Comparison of ENCODE assay signal across 8 mouse cellular contexts in the genomic region with DNA sequence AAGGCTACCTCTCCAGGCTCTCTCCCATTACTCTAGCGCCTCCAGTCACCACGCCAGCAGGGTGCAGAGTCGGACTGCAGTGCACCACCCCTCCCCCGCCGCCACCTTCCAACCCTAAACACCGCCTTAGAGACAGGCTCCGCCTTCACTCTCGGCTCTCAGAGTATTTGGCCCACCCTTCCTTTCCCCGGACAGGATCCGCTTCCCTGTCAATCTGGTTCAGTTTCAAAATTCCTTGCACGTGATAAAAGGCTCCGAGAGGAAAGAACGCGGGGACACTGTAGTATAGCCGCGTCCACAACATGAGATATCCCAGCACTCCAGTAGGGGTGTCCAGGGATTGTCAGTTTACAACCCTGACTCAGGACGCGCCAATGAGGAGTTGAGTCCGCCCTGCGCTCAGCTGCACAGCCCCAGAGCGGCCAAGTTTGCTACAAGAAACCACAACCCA. TPM values are rescaled to one million over a fixed set of nuclear protein-coding genes. Genes with fewer than 3 reads are reported as not detected.
DNase-seq lines count a peak whose midpoint lies in the region; ATAC-seq lines count a peak whose summit lies in the region.

No protein-coding gene starts in this region.

- peaks cover 63% of the 10 kb centered on the region for H3K27me3 ChIP-seq in forebrain, embryonic 10.5 days (ENCODE audit: poor library complexity, severe bottlenecking)
- H3K27me3 ChIP-seq in heart, embryonic 11.5 days (ENCODE audit: control insufficient read depth, insufficient read depth, low read length): no peaks in the 10 kb centered on the region
- no peaks in the 10 kb centered on the region for H3K27me3 ChIP-seq in kidney, embryonic 15.5 days
- peaks cover 19% of the 10 kb centered on the region for H3K27me3 ChIP-seq in limb, embryonic 12.5 days
- peaks cover 64% of the 10 kb centered on the region for H3K27me3 ChIP-seq in midbrain, embryonic 12.5 days
- H3K27me3 ChIP-seq in stomach, embryonic 15.5 days (replicated peaks): no peaks in the 10 kb centered on the region

- WGBS in forebrain, embryonic 10.5 days: under 1% methylated on average over 21 of the region's 21 CpGs
- under 1% methylated on average over 21 of the region's 21 CpGs for WGBS in heart, embryonic 11.5 days (ENCODE audit: insufficient replicate concordance)
- 0% methylated on average over 21 of the region's 21 CpGs for WGBS in kidney, embryonic 15.5 days
- under 1% methylated on average over 21 of the region's 21 CpGs for WGBS in limb, embryonic 12.5 days
- WGBS in midbrain, embryonic 12.5 days: 0% methylated on average over 21 of the region's 21 CpGs
- WGBS in stomach, embryonic 15.5 days: under 1% methylated on average over 21 of the region's 21 CpGs

- peak overlapping the region; percentile 72 for H3K4me3 ChIP-seq in forebrain, embryonic 10.5 days
- peak overlapping the region; percentile 62 for H3K4me3 ChIP-seq in heart, embryonic 11.5 days (ENCODE audit: low read depth, low read length)
- H3K4me3 ChIP-seq in kidney, embryonic 15.5 days (replicated peaks): peak overlapping the region; percentile 74
- peak overlapping the region; percentile 68 for H3K4me3 ChIP-seq in limb, embryonic 12.5 days (replicated peaks)
- H3K4me3 ChIP-seq in midbrain, embryonic 12.5 days: peak overlapping the region; percentile 57
- H3K4me3 ChIP-seq in stomach, embryonic 15.5 days (replicated peaks): peak overlapping the region; percentile 69

- peak; percentile 76 for ATAC-seq in heart, embryonic 11.5 days (replicated peaks; ENCODE audit: insufficient number of reproducible peaks, low FRiP score, low TSS enrichment)
- ATAC-seq in kidney, embryonic 15.5 days (replicated peaks; ENCODE audit: low FRiP score): peak; percentile 81
- peak; percentile 74 for ATAC-seq in limb, embryonic 12.5 days (ENCODE audit: insufficient number of reproducible peaks, insufficient read depth, low FRiP score, low TSS enrichment, low read depth)
- ATAC-seq in midbrain, embryonic 12.5 days (ENCODE audit: low FRiP score, low read depth): peak; percentile 72
- peak; percentile 80 for ATAC-seq in stomach, embryonic 15.5 days (ENCODE audit: insufficient read depth, low FRiP score, low read depth)

- DNase-seq in spleen, adult 18-20 months: peak; percentile 22 to 38
- DNase-seq in spleen, adult 12 weeks (ENCODE audit: low spot score): no peak
- DNase-seq in forebrain, embryonic 10.5 days (ENCODE audit: extremely low spot score, low spot score): peak; percentile 74

- H3K36me3 ChIP-seq in forebrain, embryonic 10.5 days (replicated peaks): peaks cover 9% of the 10 kb centered on the region
- H3K36me3 ChIP-seq in heart, embryonic 11.5 days (ENCODE audit: control insufficient read depth, insufficient read depth, low read length): no peaks in the 10 kb centered on the region
- peaks cover 21% of the 10 kb centered on the region for H3K36me3 ChIP-seq in kidney, embryonic 15.5 days
- H3K36me3 ChIP-seq in limb, embryonic 12.5 days: peaks cover 14% of the 10 kb centered on the region
- H3K36me3 ChIP-seq in midbrain, embryonic 12.5 days: no peaks in the 10 kb centered on the region
- no peaks in the 10 kb centered on the region for H3K36me3 ChIP-seq in stomach, embryonic 15.5 days

- H3K4me1 ChIP-seq in forebrain, embryonic 10.5 days: peaks cover 49% of the 10 kb centered on the region
- H3K4me1 ChIP-seq in heart, embryonic 11.5 days (ENCODE audit: control insufficient read depth, insufficient read depth, low read length): 0 out of 2 replicates have a peak, but pooled peaks cover 7% of the 10 kb centered on the region
- H3K4me1 ChIP-seq in kidney, embryonic 15.5 days: peaks cover 33% of the 10 kb centered on the region
- peaks cover 18% of the 10 kb centered on the region for H3K4me1 ChIP-seq in limb, embryonic 12.5 days (replicated peaks)
- H3K4me1 ChIP-seq in midbrain, embryonic 12.5 days: peaks cover 36% of the 10 kb centered on the region
- H3K4me1 ChIP-seq in stomach, embryonic 15.5 days: peaks cover 6% of the 10 kb centered on the region; the same call in 1 of the 2 replicates

- peak overlapping the region; percentile 87 for H3K9ac ChIP-seq in heart, embryonic 11.5 days (ENCODE audit: low read depth, low read length)
- peak overlapping the region; percentile 84 for H3K9ac ChIP-seq in kidney, embryonic 15.5 days
- peak overlapping the region; percentile 75; the same call in 1 of the 2 replicates for H3K9ac ChIP-seq in limb, embryonic 12.5 days (replicated peaks)
- H3K9ac ChIP-seq in midbrain, embryonic 12.5 days (replicated peaks): no peak overlapping the region
- H3K9ac ChIP-seq in stomach, embryonic 15.5 days: peak overlapping the region; percentile 53; the same call in 1 of the 2 replicates

- H3K27ac ChIP-seq in forebrain, embryonic 10.5 days: peak overlapping the region; percentile 75
- peak overlapping the region; percentile 94 for H3K27ac ChIP-seq in heart, embryonic 11.5 days (ENCODE audit: low read depth, low read length)
- H3K27ac ChIP-seq in kidney, embryonic 15.5 days: peak overlapping the region; percentile 96
- H3K27ac ChIP-seq in limb, embryonic 12.5 days: peak overlapping the region; percentile 56
- H3K27ac ChIP-seq in midbrain, embryonic 12.5 days (replicated peaks): no peak overlapping the region
- peak overlapping the region; percentile 70 for H3K27ac ChIP-seq in stomach, embryonic 15.5 days

- no peaks in the 10 kb centered on the region for H3K9me3 ChIP-seq in forebrain, embryonic 10.5 days
- H3K9me3 ChIP-seq in heart, embryonic 11.5 days (replicated peaks; ENCODE audit: control insufficient read depth, low read length): no peaks in the 10 kb centered on the region
- no peaks in the 10 kb centered on the region for H3K9me3 ChIP-seq in kidney, embryonic 15.5 days (replicated peaks)
- H3K9me3 ChIP-seq in limb, embryonic 12.5 days: no peaks in the 10 kb centered on the region
- no peaks in the 10 kb centered on the region for H3K9me3 ChIP-seq in midbrain, embryonic 12.5 days
- no peaks in the 10 kb centered on the region for H3K9me3 ChIP-seq in stomach, embryonic 15.5 days

- peak overlapping the region; percentile 83 for H3K4me2 ChIP-seq in heart, embryonic 11.5 days
- H3K4me2 ChIP-seq in kidney, embryonic 15.5 days: peak overlapping the region; percentile 89
- peak overlapping the region; percentile 85 for H3K4me2 ChIP-seq in limb, embryonic 12.5 days
- peak overlapping the region; percentile 96 for H3K4me2 ChIP-seq in midbrain, embryonic 12.5 days (replicated peaks)
- H3K4me2 ChIP-seq in stomach, embryonic 15.5 days: peak overlapping the region; percentile 89

RNA-seq across cellular contexts. Expression of a gene that starts 2.0 kb away (rescaled TPM):
- 2.6 and 2.8 TPM in 2 replicates for polyA plus RNA-seq in forebrain, embryonic 10.5 days (2016; fragmentation: Nextera tagmentation; extraction: Ambion mirVana)
- 6.0 and 9.6 TPM in 2 replicates for polyA plus RNA-seq in heart, embryonic 11.5 days (2014; fragmentation: Nextera tagmentation; extraction: Ambion mirVana)
- 13.2 and 14.2 TPM in 2 replicates for polyA plus RNA-seq in kidney, embryonic 15.5 days (2015; fragmentation: Nextera tagmentation; extraction: Ambion mirVana)
- 5.9 and 6.2 TPM in 2 replicates for polyA plus RNA-seq in limb, embryonic 12.5 days (2016; fragmentation: Nextera tagmentation; extraction: Ambion mirVana)
- 1.1 and 1.7 TPM in 2 replicates for polyA plus RNA-seq in midbrain, embryonic 12.5 days (2016; fragmentation: Nextera tagmentation; extraction: Ambion mirVana)
- 30.6 and 45.2 TPM in 2 replicates for polyA plus RNA-seq in stomach, embryonic 15.5 days (2015; fragmentation: Nextera tagmentation; extraction: Ambion mirVana)
